Mouse (Mus musculus) embryonic facial prominence, embryonic 10.5 days (tissue): Measurements from ENCODE around the gene Sbsn. TPM values are rescaled to one million over a fixed set of nuclear protein-coding genes. Genes with fewer than 3 reads are reported as not detected.

Source experiments
- DNase-seq: peaks from one replicate; pipeline ENCODE4 v3.0.0-alpha.2; 2017; ENCODE audit warnings: low spot score
- H3K27ac ChIP-seq: fragments of 300-500 bp; sonication (generic); replicated peaks from 2 replicates; pipeline ENCODE4 v1.5.1; 2016; ENCODE audit warnings: mild to moderate bottlenecking
- H3K27me3 ChIP-seq: fragments of 300-500 bp; sonication (generic); replicated peaks from 2 replicates; pipeline ENCODE4 v1.6.1; 2016; ENCODE audit warnings: low read depth, mild to moderate bottlenecking; ENCODE audit not compliant: poor library complexity, severe bottlenecking
- H3K36me3 ChIP-seq: fragments of 300-500 bp; sonication (generic); replicated peaks from 2 replicates; pipeline ENCODE4 v1.6.1; 2016; ENCODE audit warnings: mild to moderate bottlenecking, moderate library complexity
- H3K4me1 ChIP-seq: fragments of 300-500 bp; sonication (generic); 2 replicates; pipeline ENCODE4 v1.6.1; 2016
- H3K4me3 ChIP-seq: fragments of 300-500 bp; sonication (generic); 2 replicates; pipeline ENCODE4 v1.5.1; 2016; ENCODE audit warnings: mild to moderate bottlenecking, moderate library complexity
- H3K9me3 ChIP-seq: fragments of 300-500 bp; sonication (generic); 2 replicates; pipeline ENCODE4 v1.6.1; 2016; ENCODE audit warnings: mild to moderate bottlenecking
- WGBS: fragments of 180-500 bp; shearing (Covaris S2); methylation state at CpG from one replicate; pipeline ENCODE4 v1.1.7; 2016; 5-methylcytosine and 5-hydroxymethylcytosine counted together
- polyA plus RNA-seq: library from polyadenylated mRNA; unstranded; fragments of >200 nt; fragmentation: Nextera tagmentation; extraction: Ambion mirVana; gene quantifications from 2 replicates; pipeline ENCODE4 v1.2.1, GENCODE M21; 2016

The Sbsn gene
- polyA plus RNA-seq, 1 experiment from 2014 or later = 1.0 TPM

DNA sequence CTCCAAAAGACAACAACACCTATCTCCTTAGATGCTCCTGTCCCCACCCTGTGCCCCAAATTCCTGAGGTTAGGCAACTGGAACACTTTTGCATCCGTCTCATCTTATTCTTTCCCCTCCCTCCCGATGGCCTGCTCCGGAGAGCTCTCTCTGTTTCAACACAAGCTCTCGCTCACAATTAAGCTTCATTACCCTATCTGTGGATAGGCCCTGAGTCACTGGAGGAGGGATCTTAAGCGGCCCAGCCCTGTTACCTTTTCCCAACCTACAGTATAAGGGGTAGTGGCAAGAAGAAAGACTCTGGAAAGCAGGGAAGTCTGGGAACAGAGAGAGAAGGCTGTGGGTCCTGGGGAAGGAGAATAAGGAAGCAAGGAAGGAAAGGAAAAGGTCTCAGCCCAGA is 12.2 kb downstream of the Sbsn start, which contains the start of gene Dmkn:
TSS of gene Dmkn (plus strand) at position 301 of the 400 bp plus-strand sequence.
- H3K36me3 ChIP-seq = no peaks in the 10 kb centered on the region
- peaks cover 19% of the 10 kb centered on the region for H3K27me3 ChIP-seq
- H3K27ac ChIP-seq = no peak within 1 kb of the TSS
- H3K4me3 ChIP-seq = no peak within 1 kb of the TSS
- peaks cover 8% of the 10 kb centered on the region; the same call in 1 of the 2 replicates for H3K4me1 ChIP-seq
- WGBS = 37% methylated on average over 5 of the region's 5 CpGs
- no peak for DNase-seq
- H3K9me3 ChIP-seq = no peaks in the 10 kb centered on the region

- Histone ChIP-seq H3K4me1 (peaks cover 8% of the 10 kb centered on the region; the same call in 1 of the 2 replicates), H3K27ac (no peak overlapping the region), H3K36me3 (no peaks in the 10 kb centered on the region), H3K9me3 (no peaks in the 10 kb centered on the region), H3K4me3 (peak overlapping the region; percentile 21; the same call in 1 of the 2 replicates), H3K27me3 (peaks cover 19% of the 10 kb centered on the region)
- 45% methylated on average over 11 of the region's 11 CpGs for WGBS
- DNase-seq = no peak
These were observed 13.9 kb downstream of the Sbsn start for GRCm38 (mm10) chr7:30765173-30765572.

GRCm38 (mm10) chr7:30766408-30766807 is 15.1 kb downstream of the Sbsn start:
- WGBS = 85% methylated on average over 4 of the region's 4 CpGs

DNA sequence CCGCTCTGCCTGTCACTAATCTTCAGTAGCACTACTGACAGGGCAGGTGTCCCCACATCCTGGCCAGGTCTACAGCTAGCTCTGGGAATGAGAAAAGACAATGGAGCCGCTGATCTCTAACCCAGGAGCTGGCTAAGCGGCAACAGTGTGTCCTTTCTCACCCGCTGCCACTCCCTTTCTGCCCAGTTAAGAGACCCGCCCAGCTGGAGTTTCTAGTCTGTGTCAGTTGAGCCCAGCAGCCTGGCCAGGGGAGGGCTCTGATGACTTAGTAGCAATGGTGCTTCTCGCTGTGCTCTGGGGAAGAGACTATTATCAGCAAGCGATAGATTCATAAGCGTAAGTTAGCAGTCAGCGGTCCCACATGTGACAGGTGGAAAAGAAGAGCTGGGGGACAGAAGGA is 18.0 kb downstream of the Sbsn start:
- H3K4me1 ChIP-seq = peaks cover 8% of the 10 kb centered on the region; the same call in 1 of the 2 replicates
- H3K4me3 ChIP-seq = no peak overlapping the region
- peaks cover 11% of the 10 kb centered on the region; the same call in 1 of the 2 replicates for H3K27me3 ChIP-seq
- DNase-seq = no peak
- H3K36me3 ChIP-seq = no peaks in the 10 kb centered on the region
- H3K27ac ChIP-seq = no peak overlapping the region
- WGBS = 31% methylated on average over 9 of the region's 9 CpGs
- H3K9me3 ChIP-seq = no peaks in the 10 kb centered on the region

More at GRCm38 (mm10) chr7:30766408-30766807, 15.1 kb downstream of the Sbsn start:
- H3K9me3 ChIP-seq = no peaks in the 10 kb centered on the region
- no peak for DNase-seq
- H3K36me3 ChIP-seq = no peaks in the 10 kb centered on the region
- peaks cover 19% of the 10 kb centered on the region for H3K27me3 ChIP-seq
- no peak overlapping the region for H3K4me3 ChIP-seq
- H3K27ac ChIP-seq = no peak overlapping the region
- peaks cover 8% of the 10 kb centered on the region; the same call in 1 of the 2 replicates for H3K4me1 ChIP-seq

GRCm38 (mm10) chr7:30776104-30776503 is 24.8 kb downstream of the Sbsn start:
- WGBS = 91% methylated on average over 9 of the region's 9 CpGs
- no peak overlapping the region for H3K4me3 ChIP-seq
- no peaks in the 10 kb centered on the region for H3K9me3 ChIP-seq
- DNase-seq = no peak
- H3K36me3 ChIP-seq = no peaks in the 10 kb centered on the region
- no peak overlapping the region for H3K27ac ChIP-seq
- no peaks in the 10 kb centered on the region for H3K27me3 ChIP-seq
- H3K4me1 ChIP-seq = no peaks in the 10 kb centered on the region

GRCm38 (mm10) chr7:30777081-30777579 is 25.9 kb downstream of the Sbsn start:
- WGBS = 47% methylated on average over 7 of the region's 7 CpGs
- Histone ChIP-seq H3K9me3 (no peaks in the 10 kb centered on the region), H3K4me3 (no peak overlapping the region), H3K36me3 (no peaks in the 10 kb centered on the region), H3K4me1 (no peaks in the 10 kb centered on the region), H3K27ac (no peak overlapping the region), H3K27me3 (no peaks in the 10 kb centered on the region)
- no peak for DNase-seq

DNA sequence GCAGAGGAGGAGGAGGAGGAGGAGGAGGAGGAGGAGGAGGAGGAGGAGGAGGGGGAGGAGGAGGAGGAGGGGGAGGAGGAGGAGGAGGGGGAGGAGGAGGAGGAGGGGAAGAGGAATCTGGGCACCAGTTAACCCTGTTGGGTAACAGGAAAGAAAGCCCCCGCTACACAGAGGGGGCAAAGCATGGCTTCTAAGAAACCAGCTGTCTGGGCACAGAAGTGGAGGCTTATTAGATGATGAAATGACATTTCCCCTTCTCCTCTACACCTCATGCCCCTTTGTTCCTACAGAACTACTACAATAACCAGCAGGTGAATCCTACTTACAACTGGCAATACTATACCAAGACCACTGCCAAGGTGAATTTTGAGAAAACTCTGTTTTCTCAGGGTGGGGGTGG is 26.6 kb downstream of the Sbsn start:
- H3K27me3 ChIP-seq = no peaks in the 10 kb centered on the region
- no peak overlapping the region for H3K4me3 ChIP-seq
- H3K4me1 ChIP-seq = no peaks in the 10 kb centered on the region
- no peaks in the 10 kb centered on the region for H3K36me3 ChIP-seq
- DNase-seq = no peak
- no peak overlapping the region for H3K27ac ChIP-seq
- no peaks in the 10 kb centered on the region for H3K9me3 ChIP-seq
- WGBS = 84% methylated on average over 1 of the region's 1 CpGs

DNA sequence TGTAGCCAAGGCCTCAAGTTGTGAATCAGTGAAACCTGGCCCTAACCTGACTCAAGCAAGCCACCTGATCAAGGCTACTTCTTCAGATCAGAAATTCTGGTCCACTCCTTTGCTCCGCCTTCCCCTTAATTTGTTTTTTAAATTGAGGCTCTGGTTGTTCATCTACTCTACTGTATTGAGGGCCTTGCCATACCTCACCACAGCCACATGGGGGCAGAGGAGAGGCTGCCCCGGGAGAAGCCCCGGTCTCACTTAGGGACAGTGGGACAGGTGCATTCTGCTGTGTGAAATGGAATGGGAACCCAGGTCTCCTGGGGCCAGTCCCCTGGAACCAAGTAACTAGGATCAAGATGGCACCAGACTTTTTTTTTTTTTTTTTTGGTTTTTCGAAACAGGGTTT is 30.5 kb downstream of the Sbsn start:
- Histone ChIP-seq H3K9me3 (no peaks in the 10 kb centered on the region), H3K36me3 (no peaks in the 10 kb centered on the region), H3K4me3 (no peak overlapping the region), H3K27me3 (peaks cover 3% of the 10 kb centered on the region; the same call in 1 of the 2 replicates), H3K4me1 (peaks cover 7% of the 10 kb centered on the region; the same call in 1 of the 2 replicates), H3K27ac (no peak overlapping the region)
- DNase-seq = no peak
- WGBS = 75% methylated on average over 4 of the region's 4 CpGs

GRCm38 (mm10) chr7:30782658-30783057 is 31.4 kb downstream of the Sbsn start:
- peaks cover 7% of the 10 kb centered on the region; the same call in 1 of the 2 replicates for H3K4me1 ChIP-seq
- peaks cover 12% of the 10 kb centered on the region; the same call in 1 of the 2 replicates for H3K27me3 ChIP-seq
- no peak overlapping the region for H3K27ac ChIP-seq
- no peaks in the 10 kb centered on the region for H3K36me3 ChIP-seq
- no peak for DNase-seq
- 71% methylated on average over 3 of the region's 3 CpGs for WGBS
- H3K9me3 ChIP-seq = no peaks in the 10 kb centered on the region
- H3K4me3 ChIP-seq = no peak overlapping the region

DNA sequence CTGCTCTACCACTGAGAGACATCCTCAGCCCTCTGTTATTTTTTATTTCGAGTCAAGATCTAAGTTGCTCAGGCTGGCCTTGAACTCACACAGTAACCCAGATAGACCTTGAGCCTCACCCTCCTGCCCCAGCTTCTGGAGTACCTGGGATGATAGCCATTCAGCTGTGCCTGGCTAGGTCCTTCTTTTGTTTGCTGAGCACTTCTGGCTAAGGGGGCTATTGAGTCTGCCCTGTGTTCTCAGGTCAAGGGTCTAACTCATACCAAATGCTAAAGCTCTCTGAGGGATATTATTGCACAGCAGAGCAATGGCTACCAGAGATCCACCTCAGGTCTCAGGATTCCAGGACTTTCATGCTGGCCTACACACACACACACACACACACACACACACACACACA is 33.9 kb downstream of the Sbsn start:
- Histone ChIP-seq H3K36me3 (no peaks in the 10 kb centered on the region), H3K4me1 (peaks cover 7% of the 10 kb centered on the region; the same call in 1 of the 2 replicates), H3K9me3 (no peaks in the 10 kb centered on the region), H3K4me3 (no peak overlapping the region), H3K27ac (no peak overlapping the region), H3K27me3 (peaks cover 21% of the 10 kb centered on the region)
- no peak for DNase-seq
- WGBS = 68% methylated on average over 1 of the region's 1 CpGs

DNA sequence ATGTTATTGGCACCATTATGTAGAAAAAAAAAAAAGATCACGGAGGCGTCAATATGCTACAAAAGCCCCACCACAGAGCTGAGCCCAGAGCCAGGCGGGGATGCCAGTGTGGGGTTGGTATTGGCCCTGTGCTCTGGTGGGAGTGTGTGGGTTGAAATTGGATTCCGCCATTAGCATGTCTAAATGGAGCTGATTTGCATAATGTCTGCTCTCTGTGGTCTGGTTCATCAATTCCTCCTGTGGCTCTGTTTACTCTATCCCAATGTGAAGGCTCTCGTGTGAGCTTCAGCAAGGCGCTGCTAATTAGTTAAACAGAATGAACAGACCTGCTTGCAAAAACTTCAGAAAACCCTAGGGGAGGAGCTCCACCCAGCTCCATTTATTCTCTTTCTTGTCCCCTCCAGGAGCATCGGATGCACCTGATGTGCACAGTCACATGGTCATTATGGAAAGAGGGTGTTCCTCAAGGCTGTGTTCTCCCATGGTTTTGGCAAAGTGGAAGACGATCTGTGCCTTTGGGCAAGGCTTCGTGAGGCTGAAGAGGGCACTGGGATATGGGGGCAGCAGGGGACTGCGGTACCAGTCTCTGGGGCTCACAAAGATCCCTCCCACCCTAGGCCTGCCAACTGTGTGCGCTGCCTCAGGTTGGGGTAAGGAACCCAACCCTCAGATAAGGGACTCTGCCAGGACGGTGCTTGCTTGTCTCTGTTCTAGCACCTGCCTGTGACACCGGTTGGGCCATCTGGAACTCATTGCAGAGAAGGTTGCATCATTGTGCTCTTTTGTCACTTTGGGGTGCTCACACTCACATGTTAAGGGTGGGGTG is 34.7 kb downstream of the Sbsn start:
- no peak overlapping the region for H3K27ac ChIP-seq
- WGBS = 72% methylated on average over 13 of the region's 13 CpGs
- H3K4me3 ChIP-seq = no peak overlapping the region
- no peaks in the 10 kb centered on the region for H3K9me3 ChIP-seq
- no peaks in the 10 kb centered on the region for H3K36me3 ChIP-seq
- peaks cover 21% of the 10 kb centered on the region for H3K27me3 ChIP-seq
- DNase-seq = no peak
- H3K4me1 ChIP-seq = peaks cover 7% of the 10 kb centered on the region; the same call in 1 of the 2 replicates

DNA sequence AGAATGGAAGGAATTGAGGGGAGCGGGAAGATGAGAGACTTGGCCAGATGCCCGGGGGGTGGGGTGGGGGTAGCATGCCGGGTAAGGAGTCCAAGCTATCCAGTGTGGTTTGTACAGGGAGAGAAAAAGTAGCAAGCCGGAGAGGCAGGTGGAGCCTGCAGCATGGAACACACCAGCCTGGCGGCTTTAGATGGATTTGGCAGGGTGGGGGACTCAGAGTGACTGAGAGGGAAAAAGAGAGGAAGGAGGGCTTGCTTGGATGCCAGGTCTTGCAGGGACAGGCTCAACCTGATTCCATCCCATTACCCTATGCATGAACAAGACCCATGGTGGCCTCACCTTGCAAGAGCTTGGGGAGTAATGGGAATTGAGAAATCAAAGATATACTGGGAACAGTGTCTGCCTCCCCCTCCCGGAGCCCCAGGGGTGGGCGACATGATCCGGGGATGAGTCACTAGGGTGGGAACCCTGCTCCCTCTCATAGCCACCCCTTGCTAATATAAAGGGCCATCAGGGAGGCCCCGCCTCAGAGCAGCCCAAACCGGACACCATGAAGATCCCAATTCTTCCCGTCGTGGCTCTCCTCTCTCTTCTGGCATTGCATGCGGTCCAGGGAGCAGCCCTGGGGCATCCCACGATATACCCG is 36.2 kb downstream of the Sbsn start, which contains the start of gene Krtdap:
TSS of gene Krtdap (plus strand) at position 520 of the 646 bp plus-strand sequence.
- Histone ChIP-seq H3K27ac (no peak within 1 kb of the TSS), H3K4me3 (no peak within 1 kb of the TSS), H3K36me3 (no peaks in the 10 kb centered on the region), H3K9me3 (no peaks in the 10 kb centered on the region), H3K4me1 (peaks cover 7% of the 10 kb centered on the region; the same call in 1 of the 2 replicates), H3K27me3 (peaks cover 21% of the 10 kb centered on the region)
- DNase-seq = no peak
- WGBS = 52% methylated on average over 15 of the region's 15 CpGs
